Mouse (Mus musculus) lung, postnatal 0 days (tissue): ENCODE data around the gene Gpr183.

Experiments used
- CTCF ChIP-seq: IDR thresholded peaks from 2 replicates; pipeline ENCODE4 v1.5.1; 2016; ENCODE audit warnings: antibody characterized with exemption, mild to moderate bottlenecking
- EP300 ChIP-seq: IDR thresholded peaks from 2 replicates; pipeline ENCODE4 v1.6.1; 2016; ENCODE audit warnings: antibody characterized with exemption, mild to moderate bottlenecking, control low read depth

- no peak for TF ChIP-seq CTCF
- TF ChIP-seq EP300: no peak
Observed at GRCm38 (mm10) chr14:121957176-121957871, 7.7 kb downstream of the Gpr183 start.
